7 mouse cellular contexts compared by ENCODE assay signal in genomic region chr8:105325641-105326093, GRCm38 (mm10). TPM values are rescaled to one million over a fixed set of nuclear protein-coding genes. Genes with fewer than 3 reads are reported as not detected.
DNase-seq lines count a peak whose midpoint lies in the region; ATAC-seq and TF ChIP-seq lines count a peak whose summit lies in the region.

No protein-coding gene starts in this region.

- no peaks in the 10 kb centered on the region for H3K9me3 ChIP-seq in lung, embryonic 14.5 days (ENCODE audit: low read depth, low read length)
- H3K9me3 ChIP-seq in forebrain, embryonic 16.5 days (ENCODE audit: control insufficient read depth, low read length) = no peaks in the 10 kb centered on the region
- H3K9me3 ChIP-seq in liver, postnatal 0 days (ENCODE audit: low read length) = no peaks in the 10 kb centered on the region

- under 1% methylated on average over 12 of the region's 12 CpGs for WGBS in lung, embryonic 14.5 days
- 1% methylated on average over 12 of the region's 12 CpGs for WGBS in forebrain, embryonic 16.5 days
- 0% methylated on average over 12 of the region's 12 CpGs for WGBS in liver, postnatal 0 days (ENCODE audit: insufficient replicate concordance)

- peak overlapping the region; percentile 83 for H3K4me3 ChIP-seq in lung, embryonic 14.5 days (ENCODE audit: low read depth, low read length)
- H3K4me3 ChIP-seq in forebrain, embryonic 16.5 days (replicated peaks; ENCODE audit: low read length) = peak overlapping the region; percentile 91
- H3K4me3 ChIP-seq in liver, postnatal 0 days (ENCODE audit: low read depth, low read length) = peak overlapping the region; percentile 76

- no peaks in the 10 kb centered on the region for H3K27me3 ChIP-seq in lung, embryonic 14.5 days (ENCODE audit: insufficient read depth, low read length)
- H3K27me3 ChIP-seq in forebrain, embryonic 16.5 days (replicated peaks; ENCODE audit: control insufficient read depth, insufficient read depth, low read length) = no peaks in the 10 kb centered on the region
- H3K27me3 ChIP-seq in liver, postnatal 0 days (ENCODE audit: insufficient read depth, low read length) = no peaks in the 10 kb centered on the region

- peak overlapping the region; percentile 80 for H3K4me2 ChIP-seq in lung, embryonic 14.5 days
- peak overlapping the region; percentile 76 for H3K4me2 ChIP-seq in forebrain, embryonic 16.5 days (ENCODE audit: low read length)
- peak overlapping the region; percentile 81 for H3K4me2 ChIP-seq in liver, postnatal 0 days (ENCODE audit: low read depth, low read length)

- H3K4me1 ChIP-seq in lung, embryonic 14.5 days (ENCODE audit: insufficient read depth) = peaks cover 13% of the 10 kb centered on the region; the same call in 1 of the 2 replicates
- H3K4me1 ChIP-seq in forebrain, embryonic 16.5 days (replicated peaks; ENCODE audit: control insufficient read depth, insufficient read depth, low read length) = peaks cover 21% of the 10 kb centered on the region
- H3K4me1 ChIP-seq in liver, postnatal 0 days (ENCODE audit: insufficient read depth) = peaks cover 25% of the 10 kb centered on the region

- H3K36me3 ChIP-seq in lung, embryonic 14.5 days (ENCODE audit: insufficient read depth) = peaks cover 47% of the 10 kb centered on the region
- peaks cover 15% of the 10 kb centered on the region for H3K36me3 ChIP-seq in forebrain, embryonic 16.5 days (ENCODE audit: control insufficient read depth, insufficient read depth)
- H3K36me3 ChIP-seq in liver, postnatal 0 days (replicated peaks; ENCODE audit: insufficient read depth, low read length) = peaks cover 38% of the 10 kb centered on the region

- DNase-seq in lung, embryonic 14.5 days = peak; percentile 56
- DNase-seq in lung, postnatal 36 days = no peak
- DNase-seq in embryo, embryonic 11 days = peak; percentile 59
- no peak for DNase-seq in liver, postnatal 0 days
- DNase-seq in layer of hippocampus, adult 8-10 months (ENCODE audit: low spot score in 2 of 2) = no peak
- no peak for DNase-seq in left cerebral cortex, adult 11 months (ENCODE audit: low spot score)

- H3K27ac ChIP-seq in lung, embryonic 14.5 days (ENCODE audit: low read depth) = 0 out of 2 replicates have a peak overlapping the region, but pooled peaks have one; percentile 50
- H3K27ac ChIP-seq in forebrain, embryonic 16.5 days (ENCODE audit: low read length) = peak overlapping the region; percentile 63; the same call in 1 of the 2 replicates
- H3K27ac ChIP-seq in liver, postnatal 0 days (ENCODE audit: low read depth) = peak overlapping the region; percentile 80

- no peak for TF ChIP-seq EP300 in liver, postnatal 0 days (IDR thresholded peaks at IDR 0.05; ENCODE audit: low read depth)

- no peak for TF ChIP-seq CTCF in lung, embryonic 14.5 days (IDR thresholded peaks at IDR 0.05; ENCODE audit: low read depth)
- TF ChIP-seq CTCF in liver, postnatal 0 days (IDR thresholded peaks at IDR 0.05; ENCODE audit: low read depth) = no peak

- ATAC-seq in lung, embryonic 14.5 days (ENCODE audit: insufficient read depth) = peak; percentile 57
- ATAC-seq in forebrain, embryonic 16.5 days = no peak; the same call in none of the 2 replicates
- peak; percentile 22 for ATAC-seq in liver, postnatal 0 days

- H3K9ac ChIP-seq in lung, embryonic 14.5 days = peak overlapping the region; percentile 69
- H3K9ac ChIP-seq in forebrain, embryonic 16.5 days (replicated peaks; ENCODE audit: low read depth, low read length) = peak overlapping the region; percentile 93
- peak overlapping the region; percentile 84 for H3K9ac ChIP-seq in liver, postnatal 0 days (replicated peaks)

RNA-seq across cellular contexts. Expression of gene Lrrc29, which starts 0.4 kb away (rescaled TPM):
- 2.7 and 3.1 TPM in 2 replicates for polyA plus RNA-seq in lung, embryonic 14.5 days (2014; fragmentation: Nextera tagmentation; extraction: Ambion mirVana)
- polyA plus RNA-seq in forebrain, embryonic 16.5 days (2015; fragmentation: Nextera tagmentation; extraction: Ambion mirVana) = 0.36 and 0.99 TPM in 2 replicates
- polyA plus RNA-seq in liver, postnatal 0 days (2015; fragmentation: Nextera tagmentation; extraction: Ambion mirVana) = 7.7 and 7.8 TPM in 2 replicates
- 10 to 100 TPM in 1 of 4 experiments, 1 to 10 TPM in 3; 6.7 to 10.1 (median 8.7) TPM for total RNA-seq in layer of hippocampus, adult 8-10 months (2022)

RNA-seq across cellular contexts. Expression of gene Tmem208, which starts 0.5 kb away (rescaled TPM):
- 108 and 115 TPM in 2 replicates for polyA plus RNA-seq in lung, embryonic 14.5 days (2014; fragmentation: Nextera tagmentation; extraction: Ambion mirVana)
- polyA plus RNA-seq in forebrain, embryonic 16.5 days (2015; fragmentation: Nextera tagmentation; extraction: Ambion mirVana) = 111 and 126 TPM in 2 replicates
- polyA plus RNA-seq in liver, postnatal 0 days (2015; fragmentation: Nextera tagmentation; extraction: Ambion mirVana) = 75.2 and 75.4 TPM in 2 replicates
- 10 to 100 TPM; 40.2 to 47.2 (median 43.3) TPM for total RNA-seq in layer of hippocampus, adult 8-10 months (2022)

RNA-seq across cellular contexts. Expression of gene Elmo3, which starts 20.3 kb away (rescaled TPM):
- polyA plus RNA-seq in lung, embryonic 14.5 days (2014; fragmentation: Nextera tagmentation; extraction: Ambion mirVana) = 5.2 and 8.0 TPM in 2 replicates
- 0.76 and 1.3 TPM in 2 replicates for polyA plus RNA-seq in forebrain, embryonic 16.5 days (2015; fragmentation: Nextera tagmentation; extraction: Ambion mirVana)
- 7.8 TPM in 2 replicates for polyA plus RNA-seq in liver, postnatal 0 days (2015; fragmentation: Nextera tagmentation; extraction: Ambion mirVana)
- total RNA-seq in layer of hippocampus, adult 8-10 months (2022) = 1 to 10 TPM in 2 of 4 experiments, under 1 TPM in 2; 0.63 to 2.3 (median 1.4) TPM

RNA-seq across cellular contexts. Expression of gene Fhod1, which starts 22.1 kb away (rescaled TPM):
- 15.8 and 18.8 TPM in 2 replicates for polyA plus RNA-seq in lung, embryonic 14.5 days (2014; fragmentation: Nextera tagmentation; extraction: Ambion mirVana)
- polyA plus RNA-seq in forebrain, embryonic 16.5 days (2015; fragmentation: Nextera tagmentation; extraction: Ambion mirVana) = 0.43 and 1.2 TPM in 2 replicates
- polyA plus RNA-seq in liver, postnatal 0 days (2015; fragmentation: Nextera tagmentation; extraction: Ambion mirVana) = 0.70 and 0.82 TPM in 2 replicates
- total RNA-seq in layer of hippocampus, adult 8-10 months (2022) = 1 to 10 TPM; 2.4 to 6.3 (median 5.2) TPM

RNA-seq across cellular contexts. Expression of gene Slc9a5, which starts 23.0 kb away (rescaled TPM):
- 9.9 and 10.9 TPM in 2 replicates for polyA plus RNA-seq in lung, embryonic 14.5 days (2014; fragmentation: Nextera tagmentation; extraction: Ambion mirVana)
- 6.3 and 10.3 TPM in 2 replicates for polyA plus RNA-seq in forebrain, embryonic 16.5 days (2015; fragmentation: Nextera tagmentation; extraction: Ambion mirVana)
- 0.09 and 0.16 TPM in 2 replicates for polyA plus RNA-seq in liver, postnatal 0 days (2015; fragmentation: Nextera tagmentation; extraction: Ambion mirVana)
- 10 to 100 TPM; 13.9 to 15.4 (median 14.4) TPM for total RNA-seq in layer of hippocampus, adult 8-10 months (2022)

Comparison
In these comparisons a context has a peak if more than half of its experiments do, and no peak if none do; other contexts are left out.
1. DNase-seq: peak in lung, embryonic 14.5 days (single experiment) and embryo, embryonic 11 days (single experiment); none in lung, postnatal 36 days (single experiment), liver, postnatal 0 days (single experiment), layer of hippocampus, adult 8-10 months (0 of 2) and left cerebral cortex, adult 11 months (single experiment).
2. Peak in every context shown above with its lines, with median percentiles within 50 percentile points of each other: H3K27ac ChIP-seq, H3K4me2 ChIP-seq, H3K4me3 ChIP-seq and H3K9ac ChIP-seq.